Mouse (Mus musculus) embryonic facial prominence, embryonic 12.5 days (tissue): ENCODE data around the gene Slc25a41. TPM values are rescaled to one million over a fixed set of nuclear protein-coding genes. Genes with fewer than 3 reads are reported as not detected.
A peak's percentile ranks its signal among the peaks of the same experiment; 100 is the strongest.

Experiments used
- ATAC-seq: fragments of 200-750 bp; cut with Nextera tagmentation; 2 replicates; pipeline ENCODE4 v1.8.0; 2017; ENCODE audit not compliant: insufficient number of reproducible peaks, insufficient read depth, low FRiP score, low TSS enrichment
- H3K27ac ChIP-seq: fragments of 300-500 bp; sonication (generic); 2 replicates; pipeline ENCODE4 v1.5.1; 2016; ENCODE audit warnings: mild to moderate bottlenecking
- H3K27me3 ChIP-seq: fragments of 300-500 bp; sonication (generic); 2 replicates; pipeline ENCODE4 v1.6.1; 2016; ENCODE audit warnings: mild to moderate bottlenecking, moderate library complexity
- H3K36me3 ChIP-seq: fragments of 300-500 bp; sonication (generic); 2 replicates; pipeline ENCODE4 v1.6.1; 2016; ENCODE audit warnings: mild to moderate bottlenecking
- H3K4me1 ChIP-seq: fragments of 300-500 bp; sonication (generic); 2 replicates; pipeline ENCODE4 v1.6.1; 2016
- H3K4me2 ChIP-seq: fragments of 300-500 bp; sonication (generic); replicated peaks from 2 replicates; pipeline ENCODE4 v1.6.1; 2016; ENCODE audit warnings: mild to moderate bottlenecking, moderate library complexity
- H3K4me3 ChIP-seq: fragments of 300-500 bp; sonication (generic); 2 replicates; pipeline ENCODE4 v1.5.1; 2016; ENCODE audit warnings: mild to moderate bottlenecking
- H3K9ac ChIP-seq: fragments of 300-500 bp; sonication (generic); 2 replicates; pipeline ENCODE4 v1.6.1; 2016; ENCODE audit warnings: mild to moderate bottlenecking, moderate library complexity
- H3K9me3 ChIP-seq: fragments of 300-500 bp; sonication (generic); 2 replicates; pipeline ENCODE4 v1.6.1; 2016; ENCODE audit warnings: mild to moderate bottlenecking, moderate library complexity
- WGBS: fragments of 180-500 bp; shearing (Covaris S2); methylation state at CpG from one replicate; pipeline ENCODE4 v1.1.7; 2016; 5-methylcytosine and 5-hydroxymethylcytosine counted together
- polyA plus RNA-seq: library from polyadenylated mRNA; unstranded; fragments of >200 nt; fragmentation: Nextera tagmentation; extraction: Ambion mirVana; gene quantifications from 2 replicates; pipeline ENCODE4 v1.2.1, GENCODE M21; 2016

Slc25a41 gene
- polyA plus RNA-seq, 1 experiment from 2014 or later, result 0.13 TPM

GRCm38 (mm10) chr17:56989467-56990114 lies 51.9 kb downstream of the Slc25a41 start:
- ATAC-seq, result peak; percentile 89
- H3K9me3 ChIP-seq, result no peaks in the 10 kb centered on the region
- no peaks in the 10 kb centered on the region for H3K27me3 ChIP-seq
- H3K4me1 ChIP-seq, result peaks cover 6% of the 10 kb centered on the region
- H3K27ac ChIP-seq, result peak overlapping the region; percentile 72
- H3K4me3 ChIP-seq, result peak overlapping the region; percentile 88
- 4% methylated on average over 25 of the region's 25 CpGs for WGBS
- H3K36me3 ChIP-seq, result peaks cover 27% of the 10 kb centered on the region
- H3K9ac ChIP-seq, result peak overlapping the region; percentile 77
- peak overlapping the region; percentile 68 for H3K4me2 ChIP-seq

GRCm38 (mm10) chr17:56988921-56989430 lies 52.5 kb downstream of the Slc25a41 start:
- ATAC-seq, result no peak
- WGBS, result 68% methylated on average over 7 of the region's 7 CpGs
- H3K4me1 ChIP-seq, result peaks cover 6% of the 10 kb centered on the region
- H3K9me3 ChIP-seq, result no peaks in the 10 kb centered on the region
- H3K27me3 ChIP-seq, result no peaks in the 10 kb centered on the region
- H3K4me2 ChIP-seq, result peak overlapping the region; percentile 68
- peak overlapping the region; percentile 88 for H3K4me3 ChIP-seq
- peaks cover 21% of the 10 kb centered on the region for H3K36me3 ChIP-seq
- peak overlapping the region; percentile 72; the same call in 1 of the 2 replicates for H3K27ac ChIP-seq
- no peak overlapping the region; the same call in 1 of the 2 replicates for H3K9ac ChIP-seq

GRCm38 (mm10) chr17:56988441-56988840 lies 53.0 kb downstream of the Slc25a41 start:
- Histone ChIP-seq H3K9ac (no peak overlapping the region; the same call in 1 of the 2 replicates), H3K27ac (no peak overlapping the region), H3K36me3 (peaks cover 16% of the 10 kb centered on the region), H3K4me1 (peaks cover 6% of the 10 kb centered on the region), H3K9me3 (no peaks in the 10 kb centered on the region), H3K27me3 (no peaks in the 10 kb centered on the region), H3K4me2 (no peak overlapping the region), H3K4me3 (no peak overlapping the region)
- 91% methylated on average over 7 of the region's 7 CpGs for WGBS
- ATAC-seq, result no peak

GRCm38 (mm10) chr17:56986105-56986805 lies 55.2 kb downstream of the Slc25a41 start:
- no peak overlapping the region for H3K4me3 ChIP-seq
- no peak overlapping the region for H3K27ac ChIP-seq
- 75% methylated on average over 3 of the region's 3 CpGs for WGBS
- no peak overlapping the region for H3K4me2 ChIP-seq
- no peaks in the 10 kb centered on the region for H3K27me3 ChIP-seq
- ATAC-seq, result no peak
- peaks cover 6% of the 10 kb centered on the region for H3K4me1 ChIP-seq
- H3K9me3 ChIP-seq, result no peaks in the 10 kb centered on the region
- no peak overlapping the region for H3K9ac ChIP-seq
- no peaks in the 10 kb centered on the region for H3K36me3 ChIP-seq

- Histone ChIP-seq H3K36me3 (no peaks in the 10 kb centered on the region), H3K4me2 (no peak overlapping the region), H3K4me3 (no peak overlapping the region), H3K4me1 (no peaks in the 10 kb centered on the region), H3K9me3 (no peaks in the 10 kb centered on the region), H3K27ac (no peak overlapping the region), H3K9ac (no peak overlapping the region), H3K27me3 (no peaks in the 10 kb centered on the region)
- WGBS, result 85% methylated on average over 3 of the region's 3 CpGs
- no peak for ATAC-seq
Measured at GRCm38 (mm10) chr17:56985656-56986055, 55.8 kb downstream of the Slc25a41 start.

- no peaks in the 10 kb centered on the region for H3K4me1 ChIP-seq
- no peak overlapping the region for H3K27ac ChIP-seq
- H3K9me3 ChIP-seq, result no peaks in the 10 kb centered on the region
- 70% methylated on average over 9 of the region's 9 CpGs for WGBS
- H3K4me2 ChIP-seq, result no peak overlapping the region
- H3K36me3 ChIP-seq, result no peaks in the 10 kb centered on the region
- no peaks in the 10 kb centered on the region for H3K27me3 ChIP-seq
- no peak for ATAC-seq
- H3K4me3 ChIP-seq, result no peak overlapping the region
- no peak overlapping the region for H3K9ac ChIP-seq
Measured at GRCm38 (mm10) chr17:56984886-56985285, 56.6 kb downstream of the Slc25a41 start.

Other genes starting within 250 kb of the Slc25a41 start
- 5.5 and 5.7 TPM in 2 replicates for gene Rfx2, start 210.6 kb downstream of the Slc25a41 start, polyA plus RNA-seq
- not detected in 2 replicates for gene Acsbg2, start 167.2 kb downstream of the Slc25a41 start, polyA plus RNA-seq
- 0.42 and 0.51 TPM in 2 replicates for gene 1700061G19Rik, start 166.2 kb downstream of the Slc25a41 start, polyA plus RNA-seq
- gene Mllt1, start 106.2 kb downstream of the Slc25a41 start, polyA plus RNA-seq, result 95.6 and 97.2 TPM in 2 replicates
- not detected in 2 replicates for gene Acer1, start 59.5 kb downstream of the Slc25a41 start, polyA plus RNA-seq
- 147 and 165 TPM in 2 replicates for gene Clpp, start 51.3 kb downstream of the Slc25a41 start, polyA plus RNA-seq
- gene Alkbh7, start 44.3 kb downstream of the Slc25a41 start, polyA plus RNA-seq, result 38.5 and 41.4 TPM in 2 replicates
- gene Pspn, start 41.6 kb downstream of the Slc25a41 start, polyA plus RNA-seq, result not detected in 2 replicates
- 62.0 and 63.4 TPM in 2 replicates for gene Gtf2f1, start 30.4 kb downstream of the Slc25a41 start, polyA plus RNA-seq
- gene Gm17949, start 30.2 kb downstream of the Slc25a41 start, polyA plus RNA-seq, result 0.32 and 0.70 TPM in 2 replicates
- gene Khsrp, start 10.1 kb downstream of the Slc25a41 start, polyA plus RNA-seq, result 63.4 and 66.4 TPM in 2 replicates
- gene Crb3, start 17.5 kb upstream of the Slc25a41 start, polyA plus RNA-seq, result 5.0 and 5.2 TPM in 2 replicates
- 10.1 TPM in 2 replicates for gene Slc25a23, start 18.2 kb upstream of the Slc25a41 start, polyA plus RNA-seq
- 1.4 and 3.2 TPM in 2 replicates for gene Dennd1c, start 36.9 kb upstream of the Slc25a41 start, polyA plus RNA-seq
- gene Tubb4a, start 46.1 kb upstream of the Slc25a41 start, polyA plus RNA-seq, result 31.9 and 35.5 TPM in 2 replicates
- gene Tnfsf9, start 63.7 kb upstream of the Slc25a41 start, polyA plus RNA-seq, result 7.8 and 9.6 TPM in 2 replicates
- gene Cd70, start 108.1 kb upstream of the Slc25a41 start, polyA plus RNA-seq, result 0.19 TPM in 1 of 2 replicates, not detected in the other
- gene Tnfsf14, start 152.5 kb upstream of the Slc25a41 start, polyA plus RNA-seq, result 0.09 and 0.24 TPM in 2 replicates
- 0.37 and 0.56 TPM in 2 replicates for gene C3, start 186.5 kb upstream of the Slc25a41 start, polyA plus RNA-seq
- 28.8 and 31.9 TPM in 2 replicates for gene Gpr108, start 206.8 kb upstream of the Slc25a41 start, polyA plus RNA-seq
- 33.8 and 35.6 TPM in 2 replicates for gene Trip10, start 207.8 kb upstream of the Slc25a41 start, polyA plus RNA-seq
- 1.7 and 2.1 TPM in 2 replicates for gene Vav1, start 237.4 kb upstream of the Slc25a41 start, polyA plus RNA-seq